Mouse (Mus musculus): ENCODE measurements around the gene Ercc1.

Ercc1 gene

DNA sequence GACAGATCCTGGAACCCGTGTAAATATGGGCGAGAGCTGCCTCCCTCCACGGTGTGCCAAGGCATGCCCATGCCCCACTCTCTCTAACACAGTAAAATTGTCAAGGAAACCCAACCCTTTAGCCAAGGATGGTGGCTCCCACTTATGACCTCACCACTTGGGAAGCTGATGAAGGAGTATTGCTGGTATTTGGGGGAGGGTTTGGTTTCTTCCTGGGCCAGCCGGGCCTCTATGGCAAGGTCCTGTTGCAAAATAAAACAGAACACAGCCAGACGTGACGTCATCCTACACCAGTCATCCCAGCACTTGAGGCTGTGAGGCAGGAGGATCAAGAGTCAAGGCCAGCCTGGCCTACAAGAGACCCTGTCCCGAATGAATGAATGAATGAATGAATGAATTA lies 6.0 kb upstream of the Ercc1 start:
- DNase-seq = no peak

DNA sequence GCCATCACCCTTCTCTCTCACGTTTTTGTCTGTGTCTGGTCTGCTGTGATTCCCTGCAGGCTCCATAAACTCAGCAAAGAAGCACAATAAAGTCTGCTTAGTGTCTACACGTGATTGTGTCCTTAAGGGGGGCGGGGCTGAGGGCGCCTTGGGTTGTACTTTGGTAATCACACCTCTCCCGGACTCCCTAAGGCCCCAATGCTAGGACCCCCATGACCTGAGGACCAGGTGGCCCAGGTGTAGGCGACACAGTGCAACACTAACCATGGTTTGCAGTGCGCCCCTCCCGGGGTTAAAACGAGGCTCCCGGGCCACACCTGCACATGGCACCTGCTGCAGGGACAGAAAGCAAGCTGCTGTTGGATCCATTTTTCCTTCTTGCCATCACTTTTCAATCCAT lies 3.3 kb upstream of the Ercc1 start:
- no peak for DNase-seq

DNA sequence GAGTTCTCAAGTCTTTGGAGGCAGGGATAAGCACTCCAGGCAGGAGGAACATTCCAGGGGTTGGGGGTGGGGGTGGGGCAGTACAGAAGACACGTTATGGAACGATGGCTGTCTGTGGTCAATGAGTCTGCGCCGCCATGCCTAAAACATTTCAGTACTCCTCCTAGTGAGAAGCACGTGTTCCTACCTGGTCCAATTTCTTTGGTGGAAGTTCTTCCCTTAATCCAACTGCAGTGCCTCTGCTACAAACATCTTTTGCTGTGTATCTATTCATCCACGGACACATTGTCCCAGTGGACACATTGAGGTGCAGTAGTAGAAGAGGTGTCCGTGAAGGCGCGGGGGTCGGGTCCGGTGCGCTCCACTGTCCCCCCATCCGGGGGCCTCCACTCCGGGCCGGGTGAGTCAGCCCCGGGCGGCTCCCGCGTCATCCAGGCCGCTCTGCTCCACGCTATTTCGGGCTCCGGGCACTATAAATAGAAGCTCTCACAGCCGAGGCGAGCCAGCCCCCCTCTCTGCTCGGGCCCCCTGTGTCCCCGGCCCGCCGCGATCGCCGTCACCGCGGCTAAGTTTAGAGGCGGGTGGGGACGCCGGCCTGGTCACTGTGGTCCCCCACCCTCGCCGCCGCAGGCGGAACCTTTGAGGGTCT lies 2.7 kb upstream of the Ercc1 start:
- peak; percentile 48 to 52 for DNase-seq

DNA sequence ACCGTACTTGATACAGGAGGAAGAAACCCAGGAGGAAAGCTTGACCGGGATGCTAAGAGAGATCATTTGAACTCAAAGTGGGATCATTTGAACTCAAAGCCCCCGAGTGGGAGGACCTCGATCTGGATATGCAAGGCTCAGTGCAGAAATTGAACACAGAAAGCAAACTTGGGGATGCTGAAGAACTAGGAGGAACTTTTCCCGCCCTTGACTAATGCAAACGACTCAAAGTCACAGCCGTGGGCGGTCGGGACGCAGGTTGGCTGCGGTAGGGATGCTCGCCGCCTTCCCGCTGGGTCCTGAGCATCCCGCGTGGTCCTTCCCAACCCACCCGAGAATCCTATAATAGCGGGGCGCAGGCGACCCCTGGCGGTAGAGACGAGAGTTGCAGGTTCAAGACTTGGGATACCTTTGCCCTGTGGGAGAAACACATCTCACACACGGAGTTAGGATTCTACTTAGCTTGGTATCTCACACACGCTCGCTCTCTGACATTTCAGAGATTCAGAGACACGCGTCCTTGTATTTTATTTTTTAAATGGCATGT lies 2.0 kb upstream of the Ercc1 start:
- peak; percentile 95 for DNase-seq

DNA sequence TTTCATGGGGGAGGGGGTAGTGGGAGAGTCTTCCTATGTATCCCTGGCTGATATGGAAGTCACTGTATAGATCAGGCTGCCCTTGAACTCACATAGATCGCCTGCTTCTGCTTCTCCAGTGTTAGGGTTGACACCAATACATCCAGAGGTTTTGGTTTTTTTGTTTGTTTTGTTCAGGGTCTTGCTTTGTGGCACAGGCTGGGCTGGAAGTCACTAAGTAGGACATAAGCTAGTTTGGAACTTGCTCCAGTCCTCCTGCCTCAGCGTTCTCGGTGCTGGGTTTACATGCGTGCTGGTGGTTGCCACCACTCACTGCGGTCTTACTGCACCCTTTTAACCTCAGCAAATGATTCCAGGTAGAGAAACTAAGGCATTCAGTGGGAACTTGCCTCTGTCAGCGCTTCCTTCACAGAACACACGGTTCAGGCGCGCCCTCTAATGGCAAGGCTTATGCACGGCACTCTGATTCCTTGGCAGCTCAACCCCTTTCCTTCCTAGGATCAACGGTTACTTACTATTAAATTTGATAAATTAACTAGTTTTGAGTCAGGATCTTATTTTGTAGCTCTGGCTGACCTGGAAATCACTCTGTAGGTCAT lies 1.3 kb upstream of the Ercc1 start:
- peak; percentile 81 to 83 for DNase-seq

DNA sequence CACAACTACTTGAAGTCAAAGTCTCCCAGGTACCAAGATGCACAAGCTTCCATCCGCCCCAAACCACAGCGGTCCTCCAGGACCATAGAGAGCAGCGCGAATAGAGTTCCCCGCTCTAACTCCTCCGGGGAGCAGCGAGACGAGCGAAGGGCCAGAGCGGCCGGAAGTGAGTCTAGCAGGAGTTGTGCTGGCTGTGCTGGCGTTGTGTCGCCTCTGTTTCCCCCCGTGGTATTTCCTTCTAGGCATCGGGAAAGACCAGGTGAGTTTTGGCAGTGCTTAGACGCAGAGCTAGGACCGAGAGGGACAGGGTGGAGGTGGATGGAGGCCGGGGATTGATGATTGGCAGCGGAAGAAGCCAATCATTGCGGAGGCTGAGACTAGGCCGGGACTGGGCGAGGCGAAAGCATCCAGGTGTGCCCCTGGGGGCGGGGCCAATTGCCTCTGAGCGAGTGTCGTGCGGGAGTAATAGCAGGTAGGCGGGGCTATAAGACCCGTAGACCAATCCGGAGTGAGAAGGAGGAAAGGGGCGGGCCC lies 427 bp downstream of the Ercc1 start:
- DNase-seq = peak; percentile 98

DNA sequence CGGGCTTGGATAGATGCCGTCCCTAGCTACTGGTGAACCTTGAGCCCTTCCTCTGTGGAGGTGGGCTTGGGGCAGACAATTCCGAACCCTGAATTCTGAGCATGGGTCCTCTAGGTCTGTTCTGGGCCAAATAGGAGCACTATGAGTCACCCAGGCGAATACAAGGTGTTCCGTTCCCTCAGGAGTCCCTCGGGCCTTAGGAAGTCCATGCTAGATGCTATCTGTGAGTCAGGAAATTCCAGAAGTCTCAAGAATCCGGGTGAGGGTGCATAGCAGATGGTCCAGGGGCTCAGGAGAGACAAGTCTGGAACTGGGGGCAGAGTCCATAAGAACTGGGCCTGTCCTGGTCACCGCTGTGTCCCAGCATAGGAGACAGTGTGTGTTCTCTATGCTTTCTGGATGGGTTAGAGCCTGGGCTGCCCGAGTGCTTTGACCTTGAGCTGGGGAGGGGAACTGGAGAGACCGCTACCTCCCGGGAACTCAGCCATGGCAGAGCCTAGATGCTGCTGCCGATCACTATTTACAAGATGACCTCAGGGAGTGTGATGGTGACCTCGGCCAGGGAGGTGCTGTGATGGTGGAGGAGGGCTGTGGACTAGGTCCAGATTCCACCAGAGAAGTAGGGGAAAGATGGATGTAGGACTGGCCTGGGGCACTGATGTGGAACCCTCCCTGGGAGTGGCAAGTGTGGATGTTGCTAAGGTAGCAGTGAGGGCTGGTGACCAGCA lies 4.8 kb downstream of the Ercc1 start:
- DNase-seq = no peak

DNA sequence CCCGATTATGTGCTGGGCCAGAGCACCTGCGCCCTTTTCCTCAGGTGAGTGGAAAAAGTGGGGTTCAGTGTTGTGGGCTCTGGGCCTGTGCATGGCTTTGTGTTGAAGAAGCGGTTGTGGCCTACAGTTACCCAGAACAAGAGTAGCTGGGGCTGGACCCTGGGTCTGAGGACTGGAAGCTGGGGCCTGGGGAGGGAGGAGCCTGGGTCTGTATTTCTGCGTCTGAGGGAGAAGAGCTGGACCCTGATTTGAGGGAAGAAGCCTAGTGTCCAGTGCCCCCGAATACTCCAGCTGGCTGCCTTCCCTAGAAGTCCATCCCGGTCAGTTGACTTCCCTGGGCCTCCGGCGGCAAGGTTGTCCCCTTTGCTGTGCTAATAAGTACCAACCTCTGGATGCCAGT lies 5.6 kb downstream of the Ercc1 start:
- no peak for DNase-seq

DNA sequence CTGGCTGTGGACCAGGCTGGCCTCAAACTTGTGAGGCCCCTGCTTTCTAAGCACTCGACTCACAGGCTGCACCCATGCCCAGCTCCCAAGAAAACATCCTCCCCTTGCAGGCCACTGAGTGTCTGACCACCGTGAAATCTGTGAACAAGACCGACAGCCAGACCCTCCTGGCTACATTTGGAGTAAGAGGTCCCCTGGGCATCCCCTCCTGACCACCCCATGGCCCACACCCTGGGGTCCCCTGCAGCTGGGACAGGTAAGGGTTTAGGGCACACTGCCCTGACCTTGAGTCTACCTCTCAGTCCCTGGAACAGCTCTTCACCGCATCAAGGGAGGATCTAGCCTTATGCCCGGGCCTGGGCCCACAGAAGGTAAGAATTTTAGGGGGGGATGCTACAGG lies 10.4 kb downstream of the Ercc1 start:
- no peak for DNase-seq

DNA sequence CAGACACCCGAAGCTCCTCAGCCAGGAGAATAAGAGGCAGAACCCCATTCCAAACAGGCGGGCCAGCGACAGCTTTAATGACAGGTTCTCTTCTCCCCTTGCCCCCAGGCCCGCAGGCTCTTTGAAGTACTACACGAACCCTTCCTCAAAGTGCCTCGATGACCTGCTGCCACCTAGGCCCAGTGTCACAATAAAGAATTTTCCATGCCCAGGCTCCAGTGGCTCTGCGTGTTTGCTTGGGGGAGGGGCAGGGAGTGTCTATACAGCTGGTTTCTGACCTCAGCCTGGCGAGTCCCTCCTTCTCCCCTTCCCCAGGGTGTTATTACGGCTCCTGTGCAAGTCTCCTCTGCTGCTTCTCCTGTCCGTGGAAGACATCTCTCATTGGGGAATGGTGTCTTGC lies 11.7 kb downstream of the Ercc1 start:
- no peak for DNase-seq

DNA sequence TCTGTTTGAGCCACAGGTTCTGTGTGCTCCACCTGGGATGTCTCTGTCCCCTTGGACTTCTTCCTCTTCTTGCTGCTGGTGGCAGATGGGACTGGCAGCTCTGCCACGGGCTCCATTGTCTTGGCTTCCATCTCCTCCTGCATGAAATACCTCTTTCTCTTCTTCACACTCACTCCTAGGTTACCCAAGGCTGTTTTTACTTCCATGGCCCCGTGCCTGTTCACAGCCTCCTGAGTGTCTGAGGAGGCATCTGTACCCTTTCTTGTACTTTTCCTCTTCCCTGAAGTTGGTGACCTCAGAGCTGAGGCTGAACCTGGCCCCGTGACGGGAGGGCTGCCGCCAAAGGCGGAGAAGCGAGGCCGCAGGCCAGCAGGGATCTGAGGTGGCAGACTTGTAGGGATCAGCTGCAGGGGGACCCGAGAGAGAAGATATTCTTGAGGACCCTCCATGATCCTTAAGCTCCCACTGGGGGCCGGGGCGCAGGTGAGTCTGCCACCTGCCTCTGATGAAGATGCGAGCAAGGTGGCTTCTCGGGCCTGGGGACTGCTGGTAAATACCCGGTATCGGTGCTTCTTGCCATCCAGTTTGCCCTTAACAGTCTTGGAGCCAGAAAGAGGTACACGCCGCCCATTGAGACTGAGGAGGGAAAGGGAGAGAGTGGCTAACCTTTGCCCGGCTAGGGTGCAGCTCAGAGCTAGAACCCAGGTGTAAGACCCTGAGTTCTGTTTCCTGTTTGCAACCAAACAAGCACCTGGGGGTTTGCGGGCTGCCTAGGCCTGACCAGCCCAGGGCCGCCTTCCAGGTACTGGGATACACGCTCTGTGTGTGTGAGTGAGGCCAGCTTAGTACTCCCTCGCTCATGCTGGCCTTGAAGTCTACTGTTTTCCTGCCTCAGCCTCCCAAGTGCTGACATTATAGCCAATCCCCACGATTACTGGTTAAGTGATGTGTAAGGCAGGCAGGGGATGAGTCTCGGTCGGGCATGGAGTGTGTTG lies 13.1 kb downstream of the Ercc1 start:
- no peak for DNase-seq

DNA sequence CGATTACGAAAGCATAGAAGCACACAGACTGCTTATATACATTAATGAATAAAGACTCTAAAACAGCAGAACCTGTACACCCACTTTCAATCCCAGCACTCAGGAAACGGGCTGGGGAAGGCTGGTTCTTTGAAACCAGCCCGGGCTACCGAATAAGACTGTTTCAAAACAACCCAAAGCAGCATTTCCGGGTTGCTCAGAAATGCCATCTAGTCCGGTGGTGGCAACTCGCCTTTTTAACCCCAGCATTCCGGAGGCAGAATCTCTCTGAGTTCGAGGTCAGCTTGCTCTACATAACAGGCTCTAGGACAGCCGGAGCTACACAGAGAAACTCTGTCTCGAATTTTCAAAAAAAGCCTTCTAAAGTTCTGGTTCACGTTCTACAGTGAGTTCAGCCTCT lies 14.1 kb downstream of the Ercc1 start:
- no peak for DNase-seq

DNA sequence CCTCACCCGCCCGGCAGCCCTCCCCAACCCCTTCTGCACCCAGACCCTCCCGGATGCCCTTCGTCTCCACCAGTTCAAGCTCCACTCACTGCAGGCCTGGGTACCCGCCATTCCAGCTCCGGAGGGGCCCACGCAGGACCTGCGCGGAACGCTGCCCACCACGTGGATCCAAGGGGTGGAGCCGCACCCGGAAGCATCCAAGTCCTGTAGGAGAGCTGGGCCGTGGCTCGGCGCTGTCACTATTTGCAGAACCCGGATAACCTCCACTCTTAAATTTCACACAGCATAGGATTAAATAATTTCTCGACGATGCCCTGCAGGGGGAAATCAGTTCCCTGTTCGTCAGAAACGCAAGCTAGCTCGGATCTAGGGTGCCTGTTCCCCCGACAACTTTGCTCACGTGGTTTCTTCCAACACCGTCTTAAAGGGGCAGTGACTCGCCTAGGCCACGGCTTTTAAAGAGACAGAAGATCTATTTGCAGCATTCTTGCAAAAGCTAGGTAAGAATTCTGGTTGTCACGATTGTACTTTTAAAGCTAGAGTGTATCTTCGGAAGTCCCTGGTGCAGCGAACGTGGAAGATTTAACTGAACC lies 14.8 kb downstream of the Ercc1 start, which contains the start of the genes Cd3eap and Ppp1r13l:
TSS of gene Cd3eap (minus strand) at position 185 of the 593 bp plus-strand sequence.
TSS of gene Ppp1r13l (plus strand) at position 451 of the 593 bp plus-strand sequence.
- peak; percentile 92 for DNase-seq

DNA sequence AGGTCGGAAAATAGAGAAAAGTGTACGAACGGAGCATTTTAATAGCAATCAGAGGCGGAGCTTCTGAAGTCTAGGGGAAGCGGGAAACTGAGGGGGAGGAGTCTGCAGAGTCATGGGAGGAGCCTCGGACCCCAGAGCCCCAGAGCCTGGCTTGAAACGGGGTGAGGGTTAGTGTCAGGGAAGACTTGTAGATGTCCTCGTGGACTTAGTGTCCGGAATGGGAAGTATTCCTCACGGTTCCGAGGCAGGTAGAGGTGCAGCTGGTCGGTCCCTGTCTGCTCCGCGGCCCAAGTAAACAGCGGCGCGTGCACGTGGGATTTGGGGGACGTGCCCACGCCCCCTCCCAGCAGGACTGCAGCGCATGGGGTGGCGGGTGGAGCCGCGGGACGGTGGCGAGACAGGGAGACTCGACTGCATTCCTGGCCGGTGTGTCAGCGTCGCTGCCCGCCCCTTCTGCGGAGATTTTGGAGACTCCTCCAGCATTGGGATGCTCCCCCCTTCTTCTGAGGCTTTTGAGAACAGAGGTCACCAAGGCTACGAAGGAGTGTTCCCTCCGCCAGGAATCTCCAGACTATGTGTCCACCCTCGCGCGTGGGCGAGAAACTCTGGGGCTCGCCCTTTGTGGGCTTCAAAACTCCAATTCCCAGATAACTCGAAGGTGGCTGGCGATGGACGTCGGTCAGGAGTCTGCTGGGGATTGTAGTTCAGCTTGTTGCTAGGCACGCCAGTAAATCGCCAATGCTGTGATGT lies 15.5 kb downstream of the Ercc1 start:
- peak; percentile 73 to 77 for DNase-seq

DNA sequence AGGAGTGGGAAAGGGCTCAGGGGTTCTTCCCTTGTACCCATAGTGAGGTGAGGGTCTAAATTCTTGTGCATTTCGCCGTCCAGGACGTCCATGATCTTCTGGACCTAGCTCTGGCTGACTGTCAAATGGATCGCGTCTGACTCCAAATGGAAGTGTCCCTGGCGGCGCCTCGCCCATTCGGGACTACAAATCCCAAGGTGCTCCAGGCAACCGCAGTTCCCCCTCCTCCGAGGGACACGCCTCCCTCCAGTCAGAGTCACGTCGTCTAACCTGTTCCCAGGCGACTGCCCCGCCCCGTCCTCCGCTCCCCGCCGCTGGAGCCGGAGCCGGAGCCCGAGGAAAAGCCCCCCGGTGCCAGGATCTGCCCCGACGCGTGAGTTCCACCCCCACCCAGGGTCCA lies 16.4 kb downstream of the Ercc1 start:
- DNase-seq = peak; percentile 91 to 92

DNA sequence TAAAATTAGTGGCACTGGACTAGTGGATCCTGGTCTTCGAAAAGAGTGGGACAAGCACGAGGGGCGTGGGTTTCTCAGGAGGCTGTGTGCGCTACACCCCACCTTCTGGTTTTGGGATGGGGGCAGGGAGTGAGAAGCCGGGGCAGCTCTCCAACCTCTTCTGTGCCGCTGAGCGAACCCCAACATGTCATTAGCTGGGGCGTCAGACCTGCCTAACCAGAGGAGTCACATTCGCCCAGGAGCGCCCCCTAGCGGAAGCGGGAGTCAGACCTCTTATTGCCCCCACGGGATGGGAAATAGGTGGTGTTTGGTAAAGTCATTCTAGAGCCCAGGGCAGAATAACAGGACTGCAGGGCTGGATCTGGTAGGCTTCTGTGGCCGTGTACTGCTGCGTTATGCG lies 17.1 kb downstream of the Ercc1 start:
- DNase-seq = peak; percentile 69 to 79

DNA sequence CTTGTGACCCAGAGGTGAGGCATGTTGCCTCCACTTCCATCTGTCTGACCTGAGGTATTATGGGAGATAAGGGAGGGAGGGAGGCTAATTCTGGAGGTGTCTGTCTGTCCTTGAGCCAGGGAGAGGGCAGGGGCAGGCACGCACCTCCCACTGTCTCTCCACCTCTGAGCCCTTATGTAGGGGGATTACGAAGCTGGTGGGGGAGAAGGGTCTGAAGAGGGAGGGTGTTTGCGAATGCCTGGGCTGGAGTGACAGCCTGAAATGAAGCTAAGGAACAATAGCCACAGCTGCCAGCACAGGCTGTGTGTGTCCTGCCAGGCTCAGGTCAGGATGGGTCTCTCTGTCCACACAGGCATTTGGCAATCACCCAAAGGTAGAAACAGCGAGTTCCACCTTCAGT lies 17.7 kb downstream of the Ercc1 start:
- DNase-seq = no peak

DNA sequence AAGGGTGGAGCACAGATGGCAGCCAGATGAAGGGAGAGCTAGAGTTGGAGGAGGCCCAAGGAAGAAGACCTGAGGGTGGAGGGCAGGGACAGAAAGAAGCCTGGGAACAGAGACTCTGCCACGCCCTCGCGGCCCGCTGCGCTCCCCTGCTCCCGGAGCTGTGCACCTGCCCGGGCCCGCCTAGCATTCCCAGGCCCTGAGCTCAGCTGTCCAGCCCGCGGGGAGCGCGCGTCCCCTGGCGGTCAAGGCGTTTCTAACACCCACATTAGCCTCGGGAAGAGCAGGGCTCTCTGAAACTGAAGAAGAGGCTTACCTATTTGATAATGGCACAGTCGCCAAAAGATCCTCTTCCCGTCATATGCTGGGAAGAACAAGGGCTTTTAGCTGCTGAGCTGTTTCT lies 19.3 kb downstream of the Ercc1 start:
- peak; percentile 71 to 78 for DNase-seq

DNA sequence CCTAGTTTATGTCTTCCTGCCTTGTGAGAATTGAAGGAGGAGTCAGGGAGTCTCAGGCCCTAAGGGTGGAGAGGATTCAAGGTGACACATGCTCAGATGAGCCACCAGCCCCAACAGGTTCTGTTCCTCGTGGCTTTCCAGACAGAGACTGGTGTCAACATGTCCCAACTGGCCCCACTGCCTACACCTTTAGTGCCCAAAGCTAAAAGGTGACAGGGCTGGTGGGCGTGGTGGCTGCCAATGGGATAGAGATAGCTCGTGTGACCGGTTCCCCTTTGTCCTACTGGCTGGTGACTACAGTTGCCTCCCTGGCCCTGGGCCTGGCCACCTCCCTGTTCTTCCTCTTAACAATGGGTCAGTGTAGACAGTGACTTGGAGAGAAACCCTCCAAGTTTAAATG lies 20.8 kb downstream of the Ercc1 start:
- no peak for DNase-seq

DNA sequence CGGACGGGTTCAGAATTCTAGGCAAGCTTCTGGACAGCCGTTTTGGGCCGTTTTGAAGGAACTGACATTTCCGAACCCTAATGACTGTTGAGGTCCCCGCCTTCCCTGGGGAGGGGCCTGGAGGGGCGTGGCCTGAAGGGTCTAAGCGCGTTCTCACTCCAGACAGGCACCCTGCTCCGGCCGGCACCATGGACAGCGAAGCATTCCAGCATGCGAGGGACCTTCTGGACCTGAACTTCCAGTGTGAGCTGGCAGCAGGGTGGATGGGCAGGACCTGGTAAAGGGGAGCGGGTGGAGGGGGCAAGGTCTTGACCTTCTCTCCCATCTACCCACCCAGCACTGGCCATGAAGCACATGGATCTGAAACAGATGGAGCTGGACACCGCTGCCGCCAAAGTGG lies 23.8 kb downstream of the Ercc1 start:
- DNase-seq = no peak

DNA sequence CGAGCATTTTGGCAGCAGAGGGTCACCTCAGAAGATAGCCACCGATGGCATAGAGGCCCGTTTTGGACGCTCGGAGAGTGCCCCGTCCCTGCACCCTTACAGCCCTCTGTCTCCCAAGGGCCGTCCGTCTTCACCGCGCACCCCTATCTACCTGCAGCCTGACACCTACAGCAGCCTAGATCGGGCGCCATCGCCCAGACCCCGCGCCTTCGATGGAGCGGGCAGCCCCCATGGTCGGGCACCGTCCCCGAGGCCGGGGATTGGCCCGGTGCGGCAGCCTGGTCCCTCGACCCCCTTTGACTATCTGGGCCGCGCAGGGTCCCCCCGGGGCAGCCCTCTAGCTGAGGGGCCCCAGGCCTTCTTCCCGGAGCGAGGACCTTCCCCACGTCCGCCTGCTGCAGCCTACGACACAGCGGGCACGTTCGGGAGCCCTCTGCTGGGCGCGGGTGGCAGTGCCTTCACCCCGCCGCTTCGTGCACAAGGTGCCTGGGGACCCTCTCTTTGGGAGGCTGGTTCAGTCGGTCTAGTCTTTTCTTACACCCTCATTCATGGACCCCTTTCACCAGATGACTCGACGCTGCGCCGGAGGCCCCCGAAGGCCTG lies 25.3 kb downstream of the Ercc1 start:
- DNase-seq = peak; percentile 82 to 86

Data from cerebellum, postnatal 14 days (tissue).